Mouse (Mus musculus): ENCODE results near the gene Cic.

The Cic gene

DNA sequence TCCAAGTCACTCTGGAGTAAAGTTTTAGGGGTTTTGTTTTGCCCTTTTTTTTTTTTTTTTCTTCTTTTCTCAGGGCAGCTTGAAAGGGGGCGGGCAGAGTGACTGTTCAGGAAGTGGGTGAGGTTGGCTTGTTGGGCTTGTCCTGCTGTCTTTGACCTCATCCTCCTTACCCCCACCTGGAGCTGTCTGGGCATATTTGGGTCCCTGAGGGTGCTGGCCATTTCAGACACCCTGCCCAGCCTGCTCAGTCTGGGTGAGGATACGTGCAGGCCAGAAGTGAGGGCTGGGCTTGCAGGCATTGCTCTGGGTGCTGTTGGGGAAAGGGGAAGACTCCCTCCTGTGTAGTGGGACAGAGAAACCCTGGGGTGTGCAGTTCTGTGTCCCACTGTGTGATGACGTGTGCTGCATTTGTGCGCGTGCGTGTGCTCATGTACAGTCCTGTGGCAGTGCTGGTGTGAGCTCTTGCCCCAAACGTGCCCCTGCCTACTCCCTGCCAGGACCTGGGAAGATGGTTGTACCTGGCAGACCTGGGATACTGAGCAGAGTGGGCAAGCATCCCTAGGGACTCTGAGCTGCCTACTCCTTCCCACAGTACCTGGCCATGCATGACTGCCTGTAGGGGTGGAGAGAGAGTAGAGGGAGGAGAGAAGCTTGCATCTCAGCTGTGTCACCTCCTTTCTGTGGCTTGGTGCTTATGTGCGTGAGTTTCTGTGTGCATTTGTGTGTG lies 2.2 kb downstream of the Cic start:
- DNase-seq = no peak

DNA sequence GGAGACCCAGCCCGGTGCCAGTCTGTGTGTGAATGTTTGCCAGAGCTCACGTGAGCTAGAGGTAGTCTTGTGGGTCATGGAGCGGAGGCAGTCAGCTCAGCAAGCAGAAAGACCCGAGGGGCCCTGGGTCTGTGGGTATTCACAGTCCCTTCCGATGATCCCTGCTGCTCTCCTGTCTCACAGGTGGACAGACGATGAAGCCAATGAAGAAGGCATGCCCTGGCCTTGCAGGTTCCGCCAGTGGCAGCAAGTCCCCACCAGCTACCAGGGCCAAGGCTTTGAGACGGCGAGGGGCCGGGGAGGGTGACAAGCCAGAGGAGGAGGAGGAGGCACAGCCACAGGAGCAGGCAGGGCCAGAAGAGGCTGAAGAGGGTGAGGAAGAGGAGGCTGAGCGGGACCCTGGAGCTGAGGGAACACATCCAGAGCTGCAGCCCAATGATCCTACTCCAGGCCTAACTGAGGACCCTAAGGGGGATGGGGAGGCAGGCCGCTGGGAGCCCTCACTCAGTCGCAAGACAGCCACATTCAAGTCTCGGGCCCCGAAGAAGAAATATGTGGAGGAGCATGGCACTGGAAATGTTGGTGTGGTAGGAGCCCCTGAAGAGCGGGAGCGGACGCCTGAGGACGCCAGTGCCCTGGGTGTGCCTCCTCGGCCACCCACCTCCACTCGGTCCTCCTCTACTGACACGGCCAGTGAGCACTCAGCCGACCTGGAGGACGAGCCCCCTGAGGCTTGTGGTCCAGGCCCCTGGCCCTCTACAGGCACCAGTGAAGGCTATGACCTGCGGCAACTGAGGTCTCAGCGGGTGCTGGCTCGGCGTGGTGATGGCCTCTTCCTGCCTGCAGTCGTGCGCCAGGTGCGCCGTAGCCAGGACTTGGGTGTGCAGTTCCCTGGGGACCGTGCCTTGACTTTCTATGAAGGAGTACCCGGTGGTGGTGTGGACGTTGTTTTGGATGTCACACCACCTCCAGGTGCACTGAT lies 3.4 kb downstream of the Cic start:
- DNase-seq = no peak

DNA sequence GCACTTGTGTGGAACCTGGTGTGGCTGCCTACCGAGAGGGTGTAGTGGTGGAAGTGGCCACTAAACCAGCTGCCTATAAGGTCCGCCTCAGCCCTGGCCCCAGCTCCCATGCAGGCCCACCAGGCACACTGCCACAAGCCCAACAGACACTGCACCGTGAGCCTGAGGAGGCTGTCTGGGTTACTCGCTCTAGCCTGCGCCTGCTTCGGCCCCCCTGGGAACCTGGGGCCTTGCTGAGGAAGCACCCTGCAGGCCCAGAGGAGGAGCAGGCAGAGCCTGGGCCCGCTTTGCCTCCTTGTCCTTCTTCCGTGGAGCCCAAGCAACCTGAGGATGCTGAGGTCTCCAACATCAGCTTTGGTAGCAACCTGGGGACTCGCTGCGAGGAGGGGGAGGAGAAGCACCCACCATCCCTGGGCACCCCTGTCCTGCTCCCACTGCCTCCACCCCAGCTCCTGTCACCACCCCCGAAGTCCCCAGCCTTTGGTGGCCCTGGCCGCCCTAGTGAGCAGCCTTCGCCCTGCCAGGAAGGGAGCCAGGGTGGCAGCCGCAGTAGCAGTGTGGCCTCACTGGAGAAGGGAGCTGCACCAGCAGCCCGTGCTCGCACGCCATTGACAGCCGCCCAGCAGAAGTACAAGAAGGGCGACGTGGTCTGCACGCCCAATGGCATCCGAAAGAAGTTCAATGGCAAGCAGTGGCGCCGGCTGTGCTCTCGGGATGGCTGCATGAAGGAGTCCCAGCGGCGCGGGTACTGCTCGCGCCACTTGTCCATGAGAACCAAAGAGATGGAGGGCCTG lies 4.3 kb downstream of the Cic start:
- DNase-seq = no peak

DNA sequence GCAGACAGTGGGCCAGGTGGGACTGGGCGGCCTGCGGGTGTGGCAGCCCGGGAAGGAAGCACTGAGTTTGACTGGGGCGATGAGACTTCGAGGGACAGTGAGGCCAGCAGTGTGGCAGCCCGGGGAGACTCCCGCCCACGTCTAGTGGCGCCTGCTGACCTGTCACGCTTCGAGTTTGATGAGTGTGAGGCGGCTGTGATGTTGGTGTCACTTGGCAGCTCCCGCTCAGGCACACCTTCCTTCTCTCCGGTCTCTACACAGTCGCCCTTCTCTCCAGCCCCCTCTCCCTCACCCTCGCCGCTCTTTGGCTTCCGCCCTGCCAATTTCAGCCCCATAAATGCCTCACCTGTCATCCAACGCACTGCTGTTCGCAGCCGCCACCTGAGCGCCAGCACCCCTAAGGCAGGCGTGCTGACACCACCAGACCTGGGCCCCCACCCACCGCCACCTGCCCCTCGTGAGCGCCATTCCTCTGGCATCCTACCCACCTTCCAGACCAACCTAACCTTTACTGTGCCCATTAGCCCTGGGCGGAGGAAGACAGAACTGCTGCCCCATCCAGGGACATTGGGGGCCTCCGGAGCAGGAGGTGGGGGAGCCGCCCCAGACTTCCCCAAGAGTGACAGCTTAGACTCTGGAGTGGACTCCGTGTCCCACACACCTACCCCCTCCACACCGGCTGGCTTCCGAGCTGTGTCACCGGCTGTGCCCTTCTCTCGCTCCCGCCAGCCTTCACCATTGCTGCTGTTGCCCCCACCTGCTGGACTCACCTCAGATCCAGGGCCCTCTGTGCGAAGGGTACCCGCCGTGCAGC lies 5.1 kb downstream of the Cic start:
- DNase-seq = no peak

DNA sequence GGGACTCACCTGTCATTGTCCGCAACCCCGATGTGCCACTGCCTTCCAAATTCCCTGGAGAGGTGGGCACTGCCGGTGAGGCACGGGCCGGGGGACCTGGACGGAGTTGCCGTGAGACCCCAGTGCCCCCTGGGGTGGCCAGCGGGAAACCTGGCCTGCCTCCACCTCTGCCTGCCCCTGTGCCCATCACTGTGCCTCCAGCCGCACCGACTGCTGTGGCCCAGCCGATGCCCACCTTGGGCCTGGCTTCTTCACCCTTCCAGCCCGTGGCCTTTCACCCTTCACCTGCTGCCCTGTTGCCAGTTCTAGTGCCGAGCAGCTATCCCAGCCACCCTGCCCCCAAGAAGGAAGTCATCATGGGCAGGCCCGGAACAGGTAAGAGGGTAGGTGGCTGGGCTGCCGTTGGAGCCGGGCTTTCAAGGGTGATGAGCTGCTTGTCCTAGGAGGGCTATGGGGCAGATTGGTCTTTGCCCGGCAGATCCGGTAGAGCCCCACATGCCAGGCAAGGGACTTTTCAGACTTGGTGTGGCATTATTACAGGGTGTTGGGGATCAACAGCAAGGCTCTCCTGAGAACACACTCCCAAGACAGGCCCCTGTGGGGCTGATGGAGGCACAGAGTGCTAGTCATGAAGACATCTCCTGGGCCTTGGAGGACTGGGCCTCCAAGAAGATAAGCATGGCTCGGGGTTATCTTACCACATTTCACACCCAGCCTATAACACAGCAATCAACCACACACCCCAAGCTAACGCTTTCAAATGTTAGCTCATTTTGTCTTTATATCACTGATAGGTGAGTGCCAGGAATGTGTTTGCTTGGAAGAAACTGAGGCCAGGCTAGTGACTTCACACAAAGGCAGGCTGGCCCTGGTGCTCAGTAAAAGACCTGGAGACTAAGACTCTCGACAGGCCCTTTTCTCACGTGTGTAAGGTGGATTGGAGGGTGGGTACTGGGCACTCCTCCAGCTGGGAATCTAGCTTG lies 6.0 kb downstream of the Cic start:
- no peak for DNase-seq

DNA sequence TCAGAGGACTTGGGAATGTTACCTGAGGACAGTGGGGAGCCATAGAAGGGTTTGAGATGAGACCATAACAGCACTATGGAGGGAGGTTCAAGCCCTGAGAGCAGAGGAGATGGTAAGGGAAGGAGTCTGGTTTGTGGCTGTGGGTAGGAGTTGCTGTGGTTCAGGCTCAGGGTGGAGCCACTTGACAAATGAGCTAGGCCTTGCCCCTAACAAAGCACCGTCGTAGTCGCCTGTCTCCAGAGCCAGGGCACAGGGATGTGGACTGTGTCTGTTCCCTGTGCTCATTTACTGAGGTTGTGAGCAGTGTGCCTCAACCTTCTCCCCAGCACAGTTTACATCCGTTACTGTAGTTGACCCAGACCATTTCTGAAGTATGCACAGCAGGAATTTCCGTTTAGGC lies 7.1 kb downstream of the Cic start:
- no peak for DNase-seq

DNA sequence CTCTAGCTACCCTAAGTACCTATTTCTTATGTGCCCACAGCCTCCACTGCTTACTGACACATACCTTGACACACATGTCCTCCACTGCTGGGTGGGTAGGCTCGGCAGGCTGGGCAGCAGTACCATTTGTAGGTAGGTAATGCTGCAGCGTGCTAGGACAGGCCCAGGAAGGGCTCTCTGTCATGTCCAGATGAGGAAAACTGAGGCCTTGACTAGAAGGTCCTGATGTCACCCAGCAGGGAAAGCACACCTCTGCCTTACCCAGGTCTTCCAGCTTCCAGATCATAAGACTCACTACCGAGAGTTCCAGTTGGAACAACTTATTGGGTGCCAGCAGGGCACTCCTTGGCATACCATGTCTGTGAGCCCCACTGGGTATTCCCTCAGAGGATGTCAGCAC lies 7.5 kb downstream of the Cic start:
- no peak for DNase-seq

DNA sequence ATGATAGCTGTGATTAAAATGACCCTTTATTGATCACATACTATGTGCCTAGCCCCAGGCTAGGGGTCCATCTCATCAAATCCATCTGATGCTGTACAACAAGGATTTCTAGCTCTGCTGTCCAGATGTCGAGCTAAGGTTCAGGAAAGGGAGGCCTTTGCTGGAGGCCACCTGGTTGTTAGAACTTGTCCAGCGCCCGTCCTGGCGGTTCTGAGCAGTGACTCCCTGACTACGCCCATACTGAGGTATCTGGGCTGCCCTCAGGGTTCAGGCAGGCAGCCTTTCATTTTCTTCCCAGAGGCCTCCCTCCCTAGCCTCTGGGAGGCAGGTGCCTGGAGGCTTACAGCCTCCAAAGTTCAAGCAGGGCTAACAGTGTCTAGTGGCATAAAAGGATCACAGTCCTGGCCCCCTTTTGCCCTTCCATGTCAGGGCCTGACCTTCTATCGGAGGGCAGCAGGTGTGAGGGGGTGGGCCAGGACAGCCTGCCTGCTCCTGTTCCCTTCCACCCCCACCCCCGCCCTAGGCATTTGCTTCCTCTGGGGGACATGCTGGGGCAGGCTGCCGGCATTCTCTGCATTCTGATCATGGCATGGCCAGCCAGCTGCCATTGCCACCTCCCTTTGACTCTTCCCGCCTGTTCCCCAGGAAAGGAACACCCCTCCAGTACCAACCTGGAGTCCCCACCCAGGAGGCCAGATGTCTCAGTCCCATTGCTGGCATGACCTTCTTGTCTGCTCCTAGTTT lies 8.2 kb downstream of the Cic start:
- no peak for DNase-seq

DNA sequence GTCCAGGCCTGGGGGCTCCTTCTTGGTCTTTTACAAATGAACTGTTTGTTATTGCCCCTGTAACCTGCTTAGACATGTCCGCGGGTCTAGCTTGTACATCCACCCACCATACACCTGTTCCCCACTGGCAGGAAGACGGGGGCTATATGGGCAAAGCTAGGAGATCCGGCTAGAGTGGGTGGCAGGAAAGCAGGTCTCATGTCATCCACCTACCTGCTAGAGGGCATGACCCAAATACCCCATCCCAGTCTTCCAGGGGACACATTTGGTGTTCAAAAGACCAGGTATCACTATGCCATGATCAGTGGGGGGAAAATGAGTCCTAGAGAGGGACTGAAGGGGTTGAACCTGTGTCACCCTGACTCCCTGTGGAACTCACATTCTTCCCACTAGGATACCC lies 9.9 kb downstream of the Cic start:
- no peak for DNase-seq

DNA sequence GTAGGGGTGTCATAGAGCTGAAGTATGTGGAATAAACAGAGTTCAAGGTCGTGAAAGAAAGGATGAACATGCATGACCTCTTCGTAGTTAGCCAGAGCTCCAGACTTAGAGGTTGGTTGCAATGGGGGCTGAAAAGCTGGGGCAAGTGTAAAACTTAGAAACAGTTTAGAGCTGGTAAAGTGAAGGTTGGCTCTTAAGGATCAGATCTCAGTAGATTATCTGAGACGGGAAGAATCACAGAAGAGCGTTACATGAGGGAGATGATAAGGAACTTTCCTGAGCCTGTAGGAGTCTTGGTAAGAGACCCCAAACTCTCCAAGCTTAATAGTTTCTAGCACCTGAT lies 10.5 kb downstream of the Cic start:
- no peak for DNase-seq

DNA sequence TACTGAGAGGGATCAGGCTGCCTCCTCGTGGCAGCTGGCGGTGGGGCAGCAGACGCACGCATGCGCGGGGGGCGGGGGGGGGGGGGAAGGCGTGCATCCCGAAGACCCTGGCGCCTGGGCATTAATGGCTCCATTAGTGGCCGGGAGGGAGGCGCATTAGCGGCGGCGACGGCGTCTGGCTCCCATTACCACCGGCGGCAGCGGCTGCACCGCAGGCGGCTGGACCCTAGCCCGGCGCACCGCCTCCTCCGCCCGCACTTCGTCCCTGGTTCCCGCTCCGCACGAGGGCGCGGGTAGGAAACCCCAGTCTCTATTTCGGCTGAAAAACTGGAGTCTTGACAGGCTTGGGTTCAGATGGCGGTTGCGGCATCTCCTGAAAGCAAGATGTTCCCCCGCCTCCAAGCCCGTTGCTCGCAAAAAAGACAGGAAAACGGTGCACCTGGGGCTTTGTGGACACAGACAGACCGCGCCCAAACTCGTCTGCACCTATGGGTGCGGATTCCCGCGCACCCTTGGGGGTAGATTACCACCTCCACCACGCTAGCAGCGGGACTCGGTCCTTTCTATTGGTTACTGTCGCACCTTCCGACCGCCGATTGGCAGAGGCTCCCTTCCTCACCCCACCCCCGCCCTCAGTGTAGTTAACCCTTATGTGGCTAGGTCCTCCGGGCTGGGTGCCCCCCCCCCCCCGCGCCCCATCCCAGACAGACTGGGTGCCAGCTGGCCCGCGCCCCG lies 11.0 kb downstream of the Cic start:
- peak; percentile 83 to 85 for DNase-seq

DNA sequence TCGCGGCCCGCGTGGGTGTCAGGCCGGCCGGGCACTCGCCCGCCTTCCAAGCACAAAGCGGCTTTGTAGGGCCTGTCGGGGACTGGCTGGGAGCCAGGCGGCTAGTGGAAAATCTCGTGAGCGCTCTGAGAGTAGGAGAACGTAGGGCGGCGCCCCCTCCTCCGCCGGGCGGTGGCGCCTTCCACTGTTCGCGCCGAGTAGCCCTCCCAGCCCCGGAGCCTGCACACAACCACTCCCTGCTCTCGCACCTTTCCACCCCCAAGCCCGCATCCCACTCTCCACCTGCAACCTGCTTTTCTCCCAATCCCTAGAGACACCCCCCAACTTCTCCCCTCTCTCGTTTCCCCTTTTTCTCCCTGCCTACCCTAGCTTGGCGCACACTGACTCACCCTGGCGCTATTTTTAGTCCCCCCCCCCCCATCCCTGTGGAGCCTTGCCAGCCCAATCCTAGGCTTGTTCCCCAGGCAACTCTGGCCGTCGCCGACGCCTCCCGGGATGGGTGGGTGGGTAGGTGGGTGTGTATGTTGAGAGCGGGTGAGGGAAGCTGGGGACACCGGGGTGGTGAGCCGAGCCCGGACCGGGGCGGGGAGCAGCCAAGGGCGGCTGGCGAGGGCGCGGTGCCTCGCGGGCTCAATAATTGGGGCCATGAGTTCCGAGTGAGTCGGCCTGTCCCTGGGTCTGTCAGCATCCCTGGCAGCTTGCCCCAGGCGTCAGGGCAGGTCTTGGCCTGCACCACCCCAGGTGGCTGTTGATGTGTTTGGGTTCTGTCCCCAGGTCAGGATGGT lies 11.8 kb downstream of the Cic start:
- peak; percentile 91 to 92 for DNase-seq

DNA sequence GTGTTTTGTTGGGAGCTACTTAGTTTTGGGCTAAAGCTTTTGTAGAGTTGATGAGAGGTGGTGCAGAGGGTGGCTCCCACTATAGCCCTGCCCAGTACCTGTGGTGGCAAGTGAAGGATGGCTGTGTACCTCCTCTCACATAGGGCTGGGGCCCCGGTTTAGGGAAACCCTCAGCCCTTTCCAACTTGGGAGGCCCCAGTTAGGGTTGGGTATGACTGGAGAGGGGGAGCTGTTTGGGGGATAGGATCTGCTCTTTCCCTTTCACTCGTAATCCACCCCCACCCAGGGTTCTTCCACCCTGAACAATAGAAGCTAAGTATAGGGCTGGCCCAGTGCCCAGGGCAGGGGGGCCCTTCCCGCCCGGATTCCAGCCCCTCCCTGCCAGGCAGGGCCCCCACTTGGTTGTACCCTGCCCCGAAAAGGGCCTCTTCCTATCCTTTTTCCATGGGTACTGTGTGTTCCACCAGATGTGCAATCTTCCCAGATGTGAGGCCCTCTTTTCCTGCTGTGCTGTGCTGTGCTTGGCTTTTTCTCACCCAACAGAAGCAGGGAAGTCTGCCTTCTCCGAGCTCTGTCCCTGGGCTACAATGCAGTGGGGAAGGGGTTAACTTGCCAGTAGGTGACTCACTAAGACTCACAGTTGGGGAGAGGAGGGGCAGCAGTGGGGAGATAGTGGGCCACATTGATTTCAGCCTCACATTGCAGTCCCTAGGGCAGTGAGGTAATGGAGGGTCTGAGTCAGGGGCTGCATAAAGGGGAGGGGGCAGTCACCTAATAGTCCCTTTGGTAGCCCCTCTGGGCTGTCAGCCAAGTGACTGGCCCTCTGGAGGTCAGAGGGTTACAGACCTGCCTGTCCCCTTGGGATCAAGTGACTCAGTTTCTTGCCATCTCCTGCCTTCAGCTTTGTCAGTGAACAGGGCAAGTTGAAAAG lies 12.6 kb downstream of the Cic start:
- peak in 1 of 2 experiments; percentile 21 for DNase-seq

DNA sequence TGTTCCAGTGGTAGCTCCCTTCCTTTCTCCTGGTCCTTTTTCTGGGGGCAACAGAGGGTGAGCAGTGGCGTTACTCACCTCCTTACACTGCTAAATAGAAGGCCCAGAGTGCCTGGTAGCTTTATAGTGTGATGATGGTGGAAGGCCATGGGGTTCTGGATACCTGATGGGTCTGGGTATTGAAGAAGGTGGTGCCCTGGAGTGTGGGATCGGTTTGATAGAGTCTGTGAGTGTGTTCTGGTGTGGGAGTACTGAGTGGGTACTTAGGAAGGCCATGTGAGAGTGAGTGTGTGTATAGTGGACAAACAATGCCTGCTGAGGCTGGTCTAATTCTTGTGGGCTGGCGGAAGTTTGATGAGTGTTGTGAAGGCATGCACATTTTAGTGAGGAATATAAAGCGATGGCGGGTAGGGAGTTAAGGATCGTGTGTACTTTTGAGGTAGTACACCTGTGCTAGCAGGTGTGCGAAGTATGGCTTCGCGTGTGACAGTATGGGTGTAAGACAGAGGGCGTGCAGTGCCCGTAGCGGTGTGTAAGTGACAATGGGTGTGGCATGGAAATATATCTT lies 13.7 kb downstream of the Cic start:
- DNase-seq = no peak

DNA sequence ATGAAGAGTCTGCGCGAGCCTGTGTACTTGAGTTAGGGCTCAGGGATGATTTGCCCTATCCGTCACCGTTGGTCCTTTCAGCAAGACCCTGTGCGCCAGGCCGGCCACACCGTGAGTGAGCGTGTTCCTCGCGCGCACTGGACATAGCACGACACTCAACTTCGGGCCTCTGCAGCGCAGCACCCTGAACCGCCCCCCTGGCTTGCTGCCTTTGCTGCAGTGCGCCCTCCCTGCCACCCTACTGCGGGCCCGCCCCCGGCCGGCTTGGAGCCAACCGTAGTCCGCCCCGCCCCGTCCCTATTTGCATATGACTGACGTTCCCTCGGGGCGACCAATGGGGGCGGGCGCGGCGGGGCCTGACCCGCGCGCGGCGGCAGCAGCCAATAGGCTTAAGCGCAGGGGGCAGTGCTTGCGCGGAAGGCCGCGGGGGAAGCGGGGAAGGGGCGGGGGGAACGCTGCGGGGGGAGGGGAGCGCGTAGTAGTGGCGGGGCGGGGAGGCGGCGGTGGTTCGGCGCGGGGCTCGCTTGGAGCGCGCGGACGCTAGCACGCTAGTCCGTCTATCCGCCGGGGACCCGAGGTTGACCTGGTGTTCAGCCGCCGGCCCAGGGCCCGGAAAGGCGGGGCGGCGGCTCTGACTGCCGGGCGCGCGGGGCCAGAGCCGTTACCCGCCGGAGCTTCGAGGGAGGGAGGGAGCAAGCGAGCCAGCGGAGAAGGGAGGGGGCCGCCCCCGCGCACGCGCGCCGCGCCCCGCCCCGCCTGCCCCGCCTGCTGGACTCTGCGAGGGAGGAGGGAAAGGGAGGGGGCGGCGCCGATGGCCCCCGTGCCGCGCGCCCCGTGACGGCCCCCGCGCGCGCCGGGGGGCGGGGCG lies 14.5 kb downstream of the Cic start:
- DNase-seq = peak; percentile 96 to 98

DNA sequence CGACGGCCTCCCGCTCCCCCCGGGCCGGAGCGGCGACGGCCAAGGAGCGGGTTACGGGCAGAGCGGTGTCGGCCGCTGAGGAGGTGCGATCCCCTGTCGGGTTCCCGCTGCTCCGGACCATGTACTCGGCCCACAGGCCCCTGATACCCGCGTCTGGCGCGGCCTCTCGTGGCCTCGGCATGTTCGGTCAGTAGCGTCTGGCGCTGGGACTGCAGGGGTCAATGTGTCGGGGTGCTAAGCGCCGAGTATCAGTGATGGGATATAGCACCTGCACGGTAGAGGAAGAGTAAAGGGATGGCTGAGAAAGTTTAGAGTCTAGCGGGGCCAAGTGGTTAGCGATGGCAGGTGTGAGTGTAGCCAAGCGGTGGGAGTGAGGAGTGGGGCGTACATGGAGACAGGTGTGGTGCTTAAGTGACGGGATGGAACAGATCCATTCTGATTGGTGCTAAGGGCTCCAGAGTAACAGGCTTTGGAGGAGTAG lies 15.3 kb downstream of the Cic start:
- peak in 1 of 2 experiments; percentile 57 for DNase-seq
